Mouse (Mus musculus) left cerebral cortex, postnatal 4 days (tissue): ENCODE data around the gene Eda2r. TPM values are rescaled to one million over a fixed set of nuclear protein-coding genes. Genes with fewer than 3 reads are reported as not detected.
A peak's percentile ranks its signal among the peaks of the same experiment; 100 is the strongest.

Source experiments
- DNase-seq: peaks from one replicate; pipeline ENCODE4 v3.0.0-alpha.2; 2022
- intact Hi-C: fragments of 180-260 bp; cut with DNase I; formaldehyde crosslinking; loops from one replicate; pipeline ENCODE4 v1.15.1; 2025
- total RNA-seq, 2 experiments: library from RNA; stranded (reverse); gene quantifications; 2 replicates each; pipeline ENCODE4 v1.2.3; 2021

The Eda2r gene
- total RNA-seq, result under 1 TPM; 0.74 to 0.88 TPM

DNA sequence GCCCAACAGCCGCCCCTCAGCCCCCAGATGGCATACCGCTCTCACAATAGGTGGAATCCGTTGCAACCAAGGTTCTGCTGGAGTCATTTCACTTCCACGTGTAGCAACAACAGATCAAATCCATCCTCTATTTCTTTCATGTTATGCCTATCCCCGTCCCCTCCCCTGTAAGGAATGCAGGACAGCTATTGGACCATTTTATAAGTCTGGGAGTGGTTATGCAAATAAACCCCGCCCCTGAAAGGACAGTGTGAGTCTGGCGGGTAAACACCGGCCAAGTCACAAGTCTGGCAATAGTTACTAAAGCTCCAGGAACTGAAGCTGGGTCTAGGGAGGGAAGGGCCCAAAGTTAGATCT lies at the start of gene Eda2r:
TSS of gene Eda2r (minus strand) at position 152 of the 357 bp plus-strand sequence.
- DNase-seq, result peak; percentile 38
- intact Hi-C loops, result no loop called here

DNA sequence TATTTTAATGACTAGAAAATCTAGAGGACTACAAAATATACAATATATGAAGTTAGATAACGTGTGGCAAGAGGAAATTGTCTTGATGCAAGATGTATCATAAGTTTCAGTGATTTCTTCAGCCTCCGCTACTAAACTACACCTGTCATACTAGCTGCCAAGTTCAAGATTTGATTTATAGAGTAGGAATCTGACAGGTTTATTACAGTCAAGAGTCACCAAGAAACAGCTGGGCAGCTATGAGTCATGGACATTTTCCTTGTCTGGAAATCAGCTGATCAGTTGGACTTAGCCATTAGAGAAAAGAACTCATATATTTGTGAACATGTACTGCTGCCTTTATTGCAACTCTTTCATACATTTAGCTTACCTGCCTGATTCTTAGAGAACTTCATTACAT lies 20.9 kb upstream of the Eda2r start:
- intact Hi-C loops, result no loop called here
- no peak for DNase-seq

DNA sequence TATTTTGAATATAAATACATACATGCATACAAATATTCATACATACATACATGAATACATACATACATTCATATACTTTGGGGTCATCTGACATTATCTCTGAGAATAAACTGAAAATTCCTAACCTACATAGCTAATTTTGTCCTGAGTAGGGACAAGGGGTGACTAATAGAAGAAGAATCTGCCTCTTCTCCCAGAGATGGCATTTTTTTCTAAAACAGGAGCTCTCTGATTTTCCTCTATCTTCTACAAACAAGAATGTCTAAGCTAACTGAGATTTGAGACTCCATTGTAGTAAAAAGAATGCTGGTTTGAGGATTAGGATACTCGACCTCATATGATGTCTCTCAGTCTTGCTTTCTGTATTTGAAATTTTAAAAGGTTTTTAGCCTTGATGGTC lies 1.1 kb upstream of the Eda2r start:
- no peak for DNase-seq
- intact Hi-C loops, result no loop called here

- peak; percentile 67 for DNase-seq
- intact Hi-C loops, result no loop called here
These were observed 523 bp downstream of the Eda2r start for GRCm38 (mm10) chrX:97376321-97377064.

DNA sequence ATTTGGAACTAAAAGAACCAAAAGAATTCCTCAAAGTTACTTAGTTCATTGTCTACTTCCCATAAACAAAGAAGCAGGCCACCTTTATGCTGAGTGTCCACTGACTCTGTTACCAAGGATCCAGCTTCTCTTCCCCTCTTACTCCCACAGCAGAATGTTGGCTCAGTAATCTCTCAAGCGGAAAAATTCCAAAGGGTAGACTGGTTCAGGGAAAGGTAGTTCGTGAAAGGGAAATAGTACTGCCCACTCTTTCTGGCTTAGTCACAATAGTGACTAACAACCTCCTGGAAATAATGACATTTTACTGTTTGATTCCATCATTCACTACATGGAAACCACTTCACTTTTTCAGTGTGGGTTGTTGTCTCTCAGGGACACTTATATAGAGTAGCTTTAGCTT lies 4.2 kb downstream of the Eda2r start:
- intact Hi-C loops, result no loop called here
- DNase-seq, result no peak

- intact Hi-C loops, result no loop called here
- no peak for DNase-seq
These were observed 7.8 kb downstream of the Eda2r start for GRCm38 (mm10) chrX:97369206-97369605.

GRCm38 (mm10) chrX:97368741-97369140 lies 8.3 kb downstream of the Eda2r start:
- DNase-seq, result no peak
- intact Hi-C loops, result no loop called here

GRCm38 (mm10) chrX:97360919-97361318 lies 16.1 kb downstream of the Eda2r start:
- peak; percentile 0 for DNase-seq
- intact Hi-C loops, result no loop called here

DNA sequence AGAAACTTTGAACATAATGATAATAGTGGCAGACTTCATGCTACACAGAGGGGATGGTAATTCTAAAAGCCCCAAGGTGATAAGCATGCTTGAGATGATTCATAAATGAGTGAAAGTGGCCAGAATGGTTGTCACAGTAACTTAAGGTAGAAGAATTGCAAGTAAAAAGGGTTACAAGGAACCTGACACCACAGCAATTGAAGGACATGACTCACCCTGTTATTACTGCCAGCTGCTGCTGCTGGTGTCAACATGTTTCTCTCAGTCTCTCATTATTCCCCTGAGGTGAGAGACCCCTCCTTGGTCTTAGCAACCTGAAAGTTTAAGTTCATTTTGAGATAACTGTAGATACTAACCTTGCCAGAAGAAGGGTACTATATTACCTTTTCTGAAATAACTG lies 49.1 kb downstream of the Eda2r start:
- intact Hi-C loops, result no loop called here

More for the DNA sequence above, 49.1 kb downstream of the Eda2r start:
- DNase-seq, result no peak
